Mouse (Mus musculus): ENCODE measurements at regions not wholly inside any gene's neighbourhood (a gene's known extent, or its start where the extent isn't known, plus 50 kb on each side); places are given as distances from the start of the nearest gene placed in this dataset.
"Not testable (repeated sequence)": the region's sequence is repeated elsewhere in the genome, so short reads cannot be mapped to it uniquely, and the experiment has no call there.

DNA sequence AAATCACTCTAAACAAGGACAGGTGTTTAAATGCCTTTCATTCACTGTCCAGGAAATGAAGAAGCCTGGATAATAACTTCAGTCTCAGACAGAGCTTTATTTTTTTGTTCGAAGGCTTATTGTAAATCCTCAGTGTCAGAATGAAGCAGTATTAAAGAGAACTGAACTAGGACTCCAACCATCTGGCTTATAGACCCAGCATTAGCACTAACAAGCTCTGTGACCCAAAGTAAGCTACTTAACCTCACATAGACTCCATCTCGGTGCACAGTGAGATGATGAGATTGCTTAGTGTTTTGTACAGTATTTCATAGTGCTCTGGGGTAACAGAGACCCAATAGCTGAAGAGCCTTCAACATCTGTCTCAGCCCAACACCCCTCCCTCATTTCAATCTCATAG is 738.2 kb upstream of the Map3k7 start:
- no peak for DNase-seq (ENCODE audit: low spot score in 2 of 2)

DNA sequence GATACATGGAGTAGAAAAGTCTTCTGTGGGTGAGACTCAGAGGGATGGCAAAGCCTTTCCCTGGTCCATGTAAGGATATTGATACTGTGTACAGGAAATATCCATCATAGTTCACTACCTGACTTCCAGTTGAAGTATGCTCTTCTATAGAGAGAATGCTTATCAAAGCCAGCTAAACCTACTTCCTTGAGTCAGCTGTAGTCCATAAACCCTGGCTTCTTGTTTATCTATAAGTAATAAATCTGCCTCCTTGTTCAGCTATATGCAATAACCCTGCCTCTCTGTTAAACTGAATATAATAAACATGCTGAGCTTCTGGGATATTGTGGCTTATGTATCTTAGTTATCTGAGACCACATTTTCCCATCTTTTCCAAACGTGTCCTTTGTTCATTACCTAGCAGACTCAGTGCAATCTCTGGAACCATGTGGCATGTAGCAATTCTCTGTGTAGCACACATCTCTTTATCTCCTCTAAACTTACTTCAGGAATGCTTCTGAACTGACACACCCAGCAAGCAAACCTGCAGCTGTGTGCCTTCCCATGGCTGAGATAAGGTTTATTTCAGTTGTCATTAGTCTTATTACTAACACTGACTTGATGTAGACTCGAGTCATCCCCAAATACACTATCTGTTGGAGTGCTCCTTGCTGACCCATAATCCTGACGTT is 694.9 kb upstream of the Map3k7 start:
- no peak for DNase-seq (ENCODE audit: low spot score in 2 of 2)

DNA sequence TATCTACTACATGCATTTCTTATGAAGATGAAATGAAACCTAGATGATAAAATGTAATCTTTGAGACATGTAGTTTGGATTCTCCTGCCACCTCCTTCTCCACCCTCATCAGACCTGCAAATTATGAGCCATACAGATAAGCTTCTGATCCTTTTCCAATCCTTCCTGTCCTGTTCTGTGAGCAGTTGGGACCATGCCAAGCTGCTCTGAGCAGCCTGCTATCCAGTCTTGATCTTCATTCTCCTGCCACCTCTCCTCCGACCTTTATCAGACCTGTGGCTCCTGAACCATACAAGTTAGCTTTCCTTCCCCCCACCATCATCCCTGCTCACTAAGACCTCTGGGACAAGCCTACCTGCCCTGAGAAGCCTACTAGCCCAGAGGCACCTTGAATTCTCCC is 689.8 kb upstream of the Map3k7 start:
- DNase-seq (ENCODE audit: low spot score in 2 of 2), result no peak

DNA sequence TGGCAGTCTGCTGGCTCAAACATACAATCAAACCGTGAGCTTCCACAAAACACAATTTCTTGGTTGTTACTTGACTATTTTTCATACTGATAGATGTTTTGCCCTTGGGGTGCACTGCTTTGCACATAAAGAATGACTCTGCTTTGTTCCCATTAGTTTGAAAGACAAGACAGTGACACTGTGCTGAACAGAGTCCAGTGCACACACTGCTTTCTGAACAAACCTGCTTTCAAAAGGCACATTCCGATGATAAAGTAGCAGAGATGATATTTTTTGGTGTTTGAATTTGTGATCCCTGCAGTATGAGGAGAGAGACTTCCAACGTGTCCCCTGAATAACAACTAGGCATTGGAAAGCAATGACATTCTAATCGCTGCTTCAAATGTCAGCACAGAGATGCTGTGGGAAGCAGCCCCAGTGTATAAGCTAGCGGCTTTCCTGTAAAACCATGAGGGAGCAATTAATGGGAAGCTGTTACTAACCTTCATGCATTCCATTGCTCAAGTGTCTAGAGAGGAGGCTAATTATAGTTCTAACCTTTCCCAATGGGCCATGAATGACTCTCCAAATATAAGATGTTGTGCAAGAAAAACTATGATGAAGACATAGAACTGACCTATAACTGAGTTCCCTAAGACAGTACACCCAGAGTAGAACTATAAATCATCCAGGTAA is 673.5 kb upstream of the Map3k7 start:
- DNase-seq (ENCODE audit: low spot score in 2 of 2), result no peak

DNA sequence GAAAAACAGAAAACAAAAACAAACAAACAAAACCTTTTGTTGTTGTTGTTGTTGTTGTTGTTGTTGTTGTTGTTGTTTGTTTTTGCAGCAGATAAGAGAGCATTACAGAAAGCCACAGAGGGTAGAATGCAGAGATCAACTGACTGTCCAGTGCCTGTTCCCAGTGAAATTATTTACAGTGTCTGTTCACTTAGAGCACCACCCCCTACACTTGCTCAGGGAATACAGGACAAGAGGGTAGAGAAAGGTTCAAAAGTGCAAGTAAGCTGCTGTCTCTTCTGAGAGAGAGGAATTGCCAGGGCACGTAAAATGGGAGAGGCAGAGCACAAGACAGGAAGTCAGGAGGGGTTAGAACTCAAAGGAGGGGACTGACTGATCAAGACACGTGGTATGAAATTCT is 670.1 kb upstream of the Map3k7 start:
- no peak for DNase-seq (ENCODE audit: low spot score in 2 of 2)

DNA sequence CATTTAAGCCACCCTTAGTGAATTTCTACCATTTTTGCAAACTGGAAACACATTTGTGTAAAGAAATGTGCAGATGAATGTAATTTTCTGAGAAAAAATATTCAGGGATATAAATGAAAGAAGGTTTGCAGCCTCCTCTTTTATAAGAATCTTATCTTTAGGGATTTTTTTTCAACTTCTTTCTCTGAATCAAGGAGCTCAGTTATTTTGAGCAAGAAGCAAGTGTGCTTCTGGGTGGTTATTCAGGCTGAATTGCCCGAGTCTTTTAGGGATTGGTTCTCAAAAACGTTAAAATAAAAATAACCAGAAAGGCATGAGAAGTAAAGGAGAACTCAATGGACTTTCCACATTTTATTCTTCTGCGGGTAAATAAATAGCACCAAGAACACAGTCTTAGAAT is 666.0 kb upstream of the Map3k7 start:
- DNase-seq (ENCODE audit: low spot score in 2 of 2), result no peak

DNA sequence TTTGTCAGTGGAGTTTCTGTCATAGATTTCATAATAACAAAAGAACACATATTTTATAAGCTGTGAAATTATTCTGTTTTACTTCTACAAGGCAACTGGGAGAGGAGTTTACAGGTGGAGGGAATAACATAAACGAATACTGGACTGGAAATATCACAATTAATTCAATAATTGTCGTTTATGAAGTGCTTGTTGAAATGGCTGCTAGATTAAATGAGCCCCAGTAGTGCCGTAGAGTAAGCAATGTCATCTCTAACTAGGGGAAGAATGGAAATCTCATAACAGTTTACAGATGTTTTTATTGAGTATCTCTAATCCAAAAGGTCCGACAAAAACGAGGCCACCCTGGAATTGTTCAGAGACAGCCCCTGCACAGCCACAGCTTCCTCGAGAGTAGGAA is 644.6 kb upstream of the Map3k7 start:
- DNase-seq (ENCODE audit: low spot score in 2 of 2), result no peak

DNA sequence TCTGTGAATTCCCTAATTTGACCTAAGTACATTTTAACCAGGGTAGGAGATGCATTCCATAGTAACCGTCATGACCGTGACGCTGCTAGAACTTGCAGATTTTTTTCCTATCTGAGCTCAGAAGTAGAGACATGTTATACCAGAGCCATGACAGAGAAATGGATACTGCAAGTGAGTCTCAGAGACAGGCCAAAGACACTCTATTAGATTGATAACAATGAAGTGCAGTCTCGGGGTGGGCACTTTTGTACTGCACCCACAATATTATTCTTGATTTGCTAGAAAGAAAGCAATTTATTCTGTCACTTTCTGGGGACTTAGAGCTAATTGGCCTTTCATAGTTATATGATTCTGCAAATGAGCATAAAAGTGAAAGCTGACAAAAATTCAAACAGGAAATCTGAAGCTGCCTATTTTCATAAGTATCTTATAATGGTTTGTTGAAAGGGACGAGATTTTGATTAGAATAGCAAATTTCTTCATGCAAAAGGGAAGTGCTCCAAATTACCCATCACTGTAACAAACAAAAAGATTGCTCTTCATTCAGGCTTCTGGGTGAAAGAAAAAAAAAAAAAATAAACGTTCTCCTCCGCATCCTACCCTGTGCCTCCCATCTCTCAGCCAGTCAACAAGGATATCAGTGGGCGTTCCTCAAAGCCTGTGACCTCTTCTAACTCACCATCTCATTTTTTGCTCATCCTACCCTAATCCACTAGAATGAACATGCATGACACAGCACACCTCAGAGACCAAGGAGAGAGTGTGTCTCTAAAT is 643.0 kb upstream of the Map3k7 start:
- no peak for DNase-seq (ENCODE audit: low spot score in 2 of 2)

DNA sequence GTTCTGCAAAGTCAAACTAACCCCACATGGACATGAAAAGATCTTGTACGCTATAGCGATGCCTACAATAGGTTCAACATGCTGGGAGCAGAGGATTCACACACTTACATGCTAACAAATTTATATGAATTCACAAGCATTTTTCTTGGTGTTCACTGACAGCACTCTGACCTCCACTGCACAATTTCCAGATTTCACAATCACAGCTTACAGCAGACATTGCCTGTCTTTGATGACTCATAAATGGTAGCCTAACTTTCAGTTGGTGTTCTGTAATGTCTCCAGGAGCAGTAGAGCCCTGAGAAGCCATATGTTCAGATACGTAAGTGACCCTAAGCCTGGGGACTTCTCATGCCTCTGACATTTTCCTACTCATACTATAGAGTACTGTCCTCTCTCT is 640.1 kb upstream of the Map3k7 start:
- DNase-seq (ENCODE audit: low spot score in 2 of 2), result no peak

DNA sequence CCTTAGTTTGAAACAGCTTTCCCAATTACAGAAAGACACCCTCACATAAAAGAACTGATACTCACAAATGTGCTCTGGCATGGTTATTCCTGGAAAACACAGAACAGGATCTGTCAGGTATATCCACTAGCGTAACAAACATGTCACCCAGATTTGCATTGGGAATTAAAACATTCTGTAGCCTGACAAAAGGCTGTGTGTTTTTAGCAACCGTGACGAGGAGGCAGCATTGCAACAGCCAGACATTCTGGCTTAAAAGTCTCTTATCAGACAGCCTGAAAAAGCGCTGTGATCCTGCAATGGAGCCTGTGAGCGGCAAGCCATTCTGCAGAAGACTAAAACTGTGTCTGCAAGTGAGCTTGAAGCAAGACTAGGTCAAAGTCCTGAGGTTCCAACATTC is 635.1 kb upstream of the Map3k7 start:
- DNase-seq (ENCODE audit: low spot score in 2 of 2), result no peak

DNA sequence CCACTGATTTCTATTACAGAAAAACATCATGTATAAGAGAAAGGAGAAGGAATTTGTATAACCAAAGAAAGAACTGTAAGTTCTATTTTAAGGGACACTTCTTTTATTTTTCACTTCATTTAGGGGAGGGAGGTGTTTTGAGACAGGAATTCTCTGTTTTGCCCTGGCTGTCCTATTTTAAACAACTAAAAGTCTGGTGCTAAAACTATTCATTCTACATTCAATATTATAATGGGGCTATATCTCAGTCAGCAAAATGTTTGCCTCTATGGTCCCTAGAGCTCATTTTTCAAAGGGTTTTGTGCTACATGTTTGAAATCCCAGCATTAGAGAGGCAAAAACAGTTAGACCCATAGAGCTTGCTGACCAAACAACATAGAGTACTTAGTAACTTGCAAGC is 632.8 kb upstream of the Map3k7 start:
- no peak for DNase-seq (ENCODE audit: low spot score in 2 of 2)

DNA sequence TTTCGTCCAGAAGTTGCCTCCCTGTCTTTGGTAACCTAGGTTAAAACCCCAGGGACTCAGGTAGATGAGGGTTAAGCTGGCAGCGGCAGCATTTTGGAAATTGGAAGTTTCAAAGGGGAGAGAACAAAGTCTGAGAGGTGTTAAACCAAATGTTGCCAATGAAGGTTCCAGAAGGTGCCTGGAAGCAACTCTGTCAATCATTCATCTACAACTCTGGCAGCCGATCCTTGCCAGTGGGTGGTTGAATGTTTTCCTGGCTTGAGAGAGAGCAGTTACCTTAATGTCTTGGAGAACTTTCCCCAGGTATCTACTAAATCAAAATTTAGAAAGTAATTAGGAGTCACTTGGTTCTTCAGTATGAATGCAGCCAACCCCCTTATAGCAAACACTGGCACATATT is 628.2 kb upstream of the Map3k7 start:
- DNase-seq (ENCODE audit: low spot score in 2 of 2), result no peak

DNA sequence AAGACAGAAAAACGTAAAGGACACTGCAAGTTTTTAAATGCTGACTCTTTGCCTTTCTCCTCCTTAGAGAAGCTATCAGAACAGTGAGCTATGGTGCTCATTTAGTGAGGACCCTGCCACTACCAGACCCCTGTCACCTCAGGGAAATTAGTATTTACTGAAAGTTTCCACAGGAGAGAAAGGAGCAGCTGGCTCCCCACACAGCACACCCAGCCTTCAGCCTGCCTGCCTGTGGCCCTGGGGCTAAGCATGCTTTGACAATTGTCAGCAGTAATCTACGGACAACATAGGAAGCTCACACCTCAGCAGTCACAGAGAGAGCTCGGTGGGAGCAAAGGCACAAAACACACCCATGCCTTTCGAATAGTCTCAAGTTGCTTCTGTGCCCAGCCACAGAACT is 625.9 kb upstream of the Map3k7 start:
- no peak for DNase-seq (ENCODE audit: low spot score in 2 of 2)

DNA sequence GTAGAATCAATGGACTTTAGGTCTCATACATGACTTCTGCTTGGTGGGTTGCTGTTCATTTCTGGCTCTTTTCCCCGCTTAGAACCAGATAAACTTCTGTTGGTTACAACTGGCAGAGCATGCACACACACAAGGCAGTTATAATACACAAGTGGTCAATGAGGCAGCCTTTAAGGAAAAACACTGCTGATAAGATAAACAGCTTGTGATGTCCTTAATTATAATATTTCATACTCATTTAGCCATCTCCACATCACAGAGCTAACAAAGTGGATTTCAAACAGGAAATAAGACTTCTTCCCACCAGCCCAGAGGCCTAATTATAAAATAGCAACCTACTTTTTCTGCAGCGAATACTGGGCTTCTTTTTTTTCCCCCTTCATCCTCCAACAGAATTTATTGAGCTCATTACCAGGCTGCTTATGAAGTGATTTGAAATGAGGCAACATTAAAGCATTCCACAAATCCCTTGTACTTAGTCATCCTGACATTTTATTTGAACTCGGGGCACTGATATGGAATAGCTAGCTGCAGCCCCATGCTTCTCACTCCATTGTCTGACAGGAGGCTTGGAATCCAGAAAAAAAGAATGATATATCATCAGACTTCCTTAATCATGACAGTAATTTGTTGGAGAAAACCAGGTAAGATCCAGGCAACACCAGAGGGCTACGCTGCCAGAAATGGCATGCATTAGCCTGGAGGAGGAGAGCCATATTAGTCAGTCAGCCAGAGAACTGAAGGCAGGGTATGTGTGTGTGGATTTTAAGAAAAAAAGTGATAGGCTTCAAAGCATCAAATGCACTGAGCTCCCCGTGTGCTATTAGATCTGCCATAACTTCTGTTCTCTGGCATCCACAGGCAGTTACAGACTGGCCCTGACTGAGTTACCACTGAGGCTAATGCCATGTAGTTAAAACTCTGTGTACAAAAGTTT is 620.3 kb upstream of the Map3k7 start:
- no peak for DNase-seq (ENCODE audit: low spot score in 2 of 2)

DNA sequence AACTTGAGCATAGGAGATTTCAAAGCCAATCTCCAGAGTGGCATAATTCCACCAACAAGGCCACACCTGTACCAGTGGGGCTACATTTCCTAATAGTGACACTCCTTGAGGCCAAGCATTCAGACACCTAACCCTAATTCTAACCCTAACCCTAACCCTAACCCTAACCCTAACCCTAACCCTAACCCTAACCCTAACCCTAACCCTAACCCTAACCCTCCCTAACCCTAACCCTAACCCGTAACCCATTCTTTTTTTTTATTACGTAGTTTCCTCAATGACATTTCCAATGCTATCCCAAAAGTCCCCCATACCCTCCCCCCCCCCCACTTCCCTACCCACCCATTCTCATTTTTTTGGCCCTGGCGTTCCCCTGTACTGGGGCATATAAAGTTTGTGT is 609.9 kb upstream of the Map3k7 start:
- DNase-seq (ENCODE audit: low spot score in 2 of 2), result not testable (repeated sequence)

DNA sequence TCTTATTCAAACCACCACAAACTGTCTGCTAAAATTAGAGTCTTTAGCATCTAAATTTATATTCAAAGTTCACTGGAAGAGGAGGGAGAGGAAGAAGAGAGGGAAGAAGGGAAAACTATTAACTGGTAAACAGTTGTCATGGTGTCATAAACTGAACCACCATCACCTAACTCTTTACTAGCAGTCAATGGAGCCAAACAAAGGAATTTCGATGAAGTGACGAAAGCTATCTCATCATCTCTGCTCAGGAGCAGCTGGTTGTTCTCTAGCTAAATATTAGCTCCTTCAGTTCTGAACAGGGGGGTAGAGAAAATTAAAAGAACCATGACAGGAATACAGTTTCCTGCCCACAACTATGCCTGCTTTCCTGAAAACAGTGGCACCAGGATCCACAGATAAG is 608.9 kb upstream of the Map3k7 start:
- DNase-seq (ENCODE audit: low spot score in 2 of 2), result no peak

DNA sequence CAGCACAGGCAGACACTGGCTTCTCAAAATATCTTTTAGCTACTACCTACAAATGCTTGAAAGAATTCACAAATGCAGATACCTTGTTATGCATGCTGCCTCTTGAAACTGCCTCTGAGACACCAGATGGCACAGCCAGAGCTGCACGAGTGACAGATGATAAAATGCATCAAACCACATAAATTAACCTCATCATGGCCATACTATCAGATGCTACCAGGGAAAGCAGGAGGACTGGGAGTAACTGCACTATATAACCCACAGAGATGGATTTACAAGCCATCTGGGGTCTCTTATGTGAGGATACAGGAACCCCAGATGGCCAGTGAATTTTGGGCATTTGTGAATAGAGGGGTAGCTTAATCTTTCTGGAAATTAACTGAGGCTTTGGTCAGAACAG is 597.7 kb upstream of the Map3k7 start:
- DNase-seq (ENCODE audit: low spot score in 2 of 2), result no peak

DNA sequence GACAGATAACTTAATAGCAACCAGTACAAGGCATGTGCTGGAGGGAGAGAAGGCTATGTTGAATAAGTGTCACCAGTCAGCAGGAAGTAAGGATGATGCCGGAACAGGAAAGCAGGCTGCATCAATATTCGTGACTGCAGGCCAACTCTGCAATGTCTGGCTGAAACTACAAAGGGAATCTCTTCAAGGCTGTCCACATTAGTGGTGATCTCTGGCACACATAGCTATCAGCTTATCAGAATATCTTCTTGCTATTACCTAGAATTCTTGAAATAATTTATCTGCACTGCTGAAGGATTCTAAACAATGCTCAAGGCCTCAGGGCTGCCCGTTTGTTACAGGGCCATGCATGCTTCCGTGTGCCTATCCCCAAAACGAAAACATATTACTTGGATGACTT is 596.9 kb upstream of the Map3k7 start:
- DNase-seq (ENCODE audit: low spot score in 2 of 2), result no peak

DNA sequence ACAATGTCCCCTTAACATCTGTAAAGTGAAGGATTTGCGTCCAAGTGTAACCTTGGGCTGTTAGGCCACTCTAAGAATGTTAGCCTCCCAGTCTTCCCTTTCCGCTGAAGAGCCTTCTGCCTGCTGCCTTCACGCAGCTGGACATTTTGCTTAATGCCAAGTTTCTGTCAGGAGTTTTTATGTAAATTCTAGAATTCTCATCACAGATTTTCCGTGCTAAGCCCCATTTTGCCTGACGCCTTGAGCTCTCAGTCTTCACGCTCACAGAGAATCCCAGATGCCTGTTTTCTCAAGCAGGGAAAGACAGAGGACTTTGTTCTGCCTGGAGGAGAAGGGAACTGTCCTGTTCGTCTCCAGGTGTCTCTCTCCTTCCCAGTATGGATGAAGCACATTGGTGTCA is 593.8 kb upstream of the Map3k7 start:
- DNase-seq (ENCODE audit: low spot score in 2 of 2), result no peak

DNA sequence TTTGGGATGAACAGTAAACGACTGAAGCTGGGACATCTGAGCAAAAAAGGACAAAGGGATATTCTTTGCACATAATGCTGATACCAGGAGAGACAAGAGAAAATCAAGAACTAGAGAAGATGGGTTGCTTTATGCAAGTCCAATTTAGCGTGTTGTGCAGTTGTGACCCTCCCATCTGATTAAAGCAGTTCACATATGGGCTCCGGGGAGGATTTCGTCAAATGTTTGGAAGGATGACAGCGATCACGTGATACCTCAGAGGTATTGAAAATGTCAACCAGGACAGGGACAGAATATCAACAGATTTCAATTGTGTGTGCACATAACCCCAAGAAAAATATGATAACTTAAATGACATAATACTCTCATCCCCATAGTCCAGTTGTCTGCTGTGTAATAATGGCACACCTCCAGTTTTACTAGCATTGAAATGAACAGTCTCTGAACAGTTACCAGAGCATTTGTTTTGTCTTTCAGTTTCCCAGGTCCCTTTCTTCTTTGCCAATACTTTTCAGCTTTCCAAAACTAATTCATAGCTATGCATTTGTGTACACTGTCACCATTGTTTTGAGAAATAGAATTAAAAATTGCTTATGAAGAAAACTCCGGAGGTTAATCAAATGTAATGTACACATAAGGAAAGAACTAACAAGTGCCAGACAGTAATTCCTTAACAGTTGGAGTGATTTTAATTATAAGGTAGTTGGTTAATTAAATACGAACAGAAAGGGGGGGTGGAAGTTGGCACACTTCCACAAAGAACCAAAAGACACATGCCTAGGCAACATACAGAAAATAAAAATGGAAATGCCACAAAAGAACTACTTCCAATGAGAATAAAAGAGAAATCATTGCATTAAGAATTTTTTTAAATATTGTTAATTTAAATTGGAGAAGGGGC is 582.6 kb upstream of the Map3k7 start:
- DNase-seq (ENCODE audit: low spot score in 2 of 2), result no peak
